Mouse (Mus musculus) thymus, adult 2 months (tissue): ENCODE data around the gene Col11a1. TPM values are rescaled to one million over a fixed set of nuclear protein-coding genes. Genes with fewer than 3 reads are reported as not detected.

Experiments used
- DNase-seq: peaks from one replicate; pipeline ENCODE4 v3.0.0; 2021
- H3K27ac ChIP-seq: fragments of 200-500 bp; 2 replicates; pipeline ENCODE4 v1.5.1; 2012; ENCODE audit warnings: low read length, control low read depth; ENCODE audit not compliant: control insufficient read depth, insufficient read depth
- H3K27me3 ChIP-seq: fragments of 200-500 bp; 2 replicates; pipeline ENCODE4 v1.6.1; 2012; ENCODE audit warnings: mild to moderate bottlenecking, low read length, moderate library complexity, mixed read lengths; ENCODE audit not compliant: control insufficient read depth, insufficient read depth
- H3K36me3 ChIP-seq: fragments of 200-500 bp; 2 replicates; pipeline ENCODE4 v1.6.1; 2012; ENCODE audit warnings: mild to moderate bottlenecking, low read length, moderate library complexity; ENCODE audit not compliant: control insufficient read depth, insufficient read depth
- H3K4me1 ChIP-seq: fragments of 200-500 bp; replicated peaks from 2 replicates; pipeline ENCODE4 v1.6.1; 2012; ENCODE audit warnings: low read length; ENCODE audit not compliant: control insufficient read depth, insufficient read depth
- H3K4me3 ChIP-seq: fragments of 200-500 bp; 2 replicates; pipeline ENCODE4 v1.5.1; 2012; ENCODE audit warnings: mild to moderate bottlenecking, low read length, control low read depth, moderate library complexity; ENCODE audit not compliant: control insufficient read depth, insufficient read depth
- CTCF ChIP-seq: fragments of 200-500 bp; IDR thresholded peaks from 2 replicates; pipeline ENCODE4 v1.5.1; 2012; ENCODE audit warnings: mild to moderate bottlenecking, control low read depth, low read length, moderate library complexity, borderline replicate concordance; ENCODE audit not compliant: control insufficient read depth, poor library complexity, insufficient read depth; ENCODE audit errors: extremely low read depth
- POLR2A ChIP-seq: fragments of 200-500 bp; IDR thresholded peaks from 2 replicates; pipeline ENCODE4 v1.6.1; 2012; ENCODE audit warnings: mild to moderate bottlenecking, low read length, control low read depth, moderate library complexity; ENCODE audit not compliant: control insufficient read depth, poor library complexity, insufficient read depth; ENCODE audit errors: extremely low read depth
- WGBS: fragments of 180-500 bp; shearing (Covaris S2); methylation state at CpG from one replicate; pipeline ENCODE4 v1.1.7; 2018; 5-methylcytosine and 5-hydroxymethylcytosine counted together
- polyA plus RNA-seq: library from polyadenylated mRNA; depleted of rRNA; stranded (reverse); fragments of >200 nt; gene quantifications from 2 replicates; pipeline ENCODE4 v1.2.3, GENCODE M21; 2012

Gene Col11a1
- polyA plus RNA-seq, 1 experiment, result not detected

- no peak for DNase-seq
- TF ChIP-seq POLR2A (no peak), CTCF (no peak)
- no peak overlapping the region for H3K27ac ChIP-seq
- no peaks in the 10 kb centered on the region for H3K36me3 ChIP-seq
- 62% methylated on average over 3 of the region's 3 CpGs for WGBS
- H3K27me3 ChIP-seq, result no peaks in the 10 kb centered on the region
- H3K4me3 ChIP-seq, result no peak overlapping the region
- no peaks in the 10 kb centered on the region for H3K4me1 ChIP-seq
Observed at GRCm38 (mm10) chr3:114053501-114053900, 23.2 kb downstream of the Col11a1 start.

GRCm38 (mm10) chr3:114065123-114065522 lies 34.8 kb downstream of the Col11a1 start:
- no peaks in the 10 kb centered on the region for H3K36me3 ChIP-seq
- H3K4me3 ChIP-seq, result no peak overlapping the region
- no peak for TF ChIP-seq CTCF
- WGBS, result 87% methylated on average over 4 of the region's 4 CpGs
- no peaks in the 10 kb centered on the region for H3K4me1 ChIP-seq
- no peak overlapping the region for H3K27ac ChIP-seq
- DNase-seq, result no peak
- H3K27me3 ChIP-seq, result no peaks in the 10 kb centered on the region

GRCm38 (mm10) chr3:114065587-114065986 lies 35.2 kb downstream of the Col11a1 start:
- Histone ChIP-seq H3K36me3 (no peaks in the 10 kb centered on the region), H3K4me1 (no peaks in the 10 kb centered on the region), H3K4me3 (no peak overlapping the region), H3K27me3 (no peaks in the 10 kb centered on the region), H3K27ac (no peak overlapping the region)
- 81% methylated on average over 4 of the region's 4 CpGs for WGBS
- TF ChIP-seq POLR2A, result no peak
- TF ChIP-seq CTCF, result no peak
- DNase-seq, result no peak

- no peaks in the 10 kb centered on the region for H3K36me3 ChIP-seq
- 32% methylated on average over 7 of the region's 7 CpGs for WGBS
Observed at GRCm38 (mm10) chr3:114099335-114099734, 69.0 kb downstream of the Col11a1 start.

GRCm38 (mm10) chr3:114107099-114107498 lies 76.8 kb downstream of the Col11a1 start:
- DNase-seq, result no peak
- H3K27ac ChIP-seq, result no peak overlapping the region
- no peaks in the 10 kb centered on the region for H3K36me3 ChIP-seq
- TF ChIP-seq POLR2A, result no peak
- no peak for TF ChIP-seq CTCF
- no peaks in the 10 kb centered on the region for H3K27me3 ChIP-seq
- no peak overlapping the region for H3K4me3 ChIP-seq
- no peaks in the 10 kb centered on the region for H3K4me1 ChIP-seq
- 25% methylated on average over 7 of the region's 7 CpGs for WGBS

More at GRCm38 (mm10) chr3:114099335-114099734, 69.0 kb downstream of the Col11a1 start:
- TF ChIP-seq POLR2A, result no peak
- no peak for TF ChIP-seq CTCF
- DNase-seq, result no peak
- Histone ChIP-seq H3K27me3 (no peaks in the 10 kb centered on the region), H3K4me3 (no peak overlapping the region), H3K4me1 (no peaks in the 10 kb centered on the region), H3K27ac (no peak overlapping the region)

- no peaks in the 10 kb centered on the region for H3K4me1 ChIP-seq
- no peak overlapping the region for H3K27ac ChIP-seq
- H3K27me3 ChIP-seq, result no peaks in the 10 kb centered on the region
- 20% methylated on average over 3 of the region's 3 CpGs for WGBS
- no peak for TF ChIP-seq POLR2A
- no peak for TF ChIP-seq CTCF
- H3K36me3 ChIP-seq, result no peaks in the 10 kb centered on the region
- no peak overlapping the region for H3K4me3 ChIP-seq
- no peak for DNase-seq
Observed at GRCm38 (mm10) chr3:114147140-114147539, 116.8 kb downstream of the Col11a1 start.
